Mouse (Mus musculus) A20 (cell line): Measurements from ENCODE around the gene Aanat.

Experiments
- DNase-seq: peaks from one replicate; pipeline ENCODE4 v3.0.0-alpha.2; 2011; ENCODE audit warnings: low read depth, low spot score

The Aanat gene

GRCm38 (mm10) chr11:116574486-116574885 is 11.7 kb upstream of the Aanat start:
- no peak for DNase-seq

DNA sequence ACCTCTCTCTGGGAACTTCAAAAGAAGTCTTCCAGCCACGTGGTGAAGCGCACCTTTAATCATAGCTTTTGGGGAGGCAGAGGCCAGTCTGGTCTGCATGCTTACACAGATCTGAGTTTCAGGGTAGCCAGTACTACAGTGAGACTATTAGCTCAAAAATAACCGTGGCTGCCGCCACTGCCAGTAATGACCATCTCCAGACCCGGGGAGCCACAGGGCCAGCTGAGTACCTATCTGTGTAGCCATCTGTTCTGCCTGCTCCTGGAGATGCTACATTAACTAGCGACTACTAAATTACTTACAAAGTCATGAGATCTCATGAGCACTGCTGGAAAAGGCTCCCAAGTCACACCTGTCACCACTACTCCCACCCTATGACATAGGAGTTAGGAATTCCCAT is 11.2 kb upstream of the Aanat start:
- DNase-seq: no peak

DNA sequence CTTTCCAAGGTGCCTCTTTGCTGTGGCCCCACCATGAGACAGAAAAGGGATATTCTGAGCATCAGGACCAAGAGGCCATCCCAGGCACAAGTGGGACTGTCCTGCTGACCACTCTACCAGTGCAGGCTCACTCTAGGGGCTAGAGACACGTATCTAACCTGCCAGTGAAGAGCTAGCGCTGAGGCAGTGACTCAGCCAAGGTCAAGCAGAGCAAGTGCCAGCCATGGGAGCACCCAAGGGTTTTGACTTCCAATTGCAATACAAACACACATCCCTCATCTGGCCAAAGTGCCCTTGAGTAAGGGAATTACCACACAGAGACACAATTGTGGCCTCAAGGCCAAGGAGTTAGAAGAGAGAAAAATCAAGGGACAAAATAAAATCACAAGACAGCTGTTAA is 10.8 kb upstream of the Aanat start:
- DNase-seq: no peak

- DNase-seq: no peak
Measured at GRCm38 (mm10) chr11:116579280-116579679, 7.0 kb upstream of the Aanat start.

DNA sequence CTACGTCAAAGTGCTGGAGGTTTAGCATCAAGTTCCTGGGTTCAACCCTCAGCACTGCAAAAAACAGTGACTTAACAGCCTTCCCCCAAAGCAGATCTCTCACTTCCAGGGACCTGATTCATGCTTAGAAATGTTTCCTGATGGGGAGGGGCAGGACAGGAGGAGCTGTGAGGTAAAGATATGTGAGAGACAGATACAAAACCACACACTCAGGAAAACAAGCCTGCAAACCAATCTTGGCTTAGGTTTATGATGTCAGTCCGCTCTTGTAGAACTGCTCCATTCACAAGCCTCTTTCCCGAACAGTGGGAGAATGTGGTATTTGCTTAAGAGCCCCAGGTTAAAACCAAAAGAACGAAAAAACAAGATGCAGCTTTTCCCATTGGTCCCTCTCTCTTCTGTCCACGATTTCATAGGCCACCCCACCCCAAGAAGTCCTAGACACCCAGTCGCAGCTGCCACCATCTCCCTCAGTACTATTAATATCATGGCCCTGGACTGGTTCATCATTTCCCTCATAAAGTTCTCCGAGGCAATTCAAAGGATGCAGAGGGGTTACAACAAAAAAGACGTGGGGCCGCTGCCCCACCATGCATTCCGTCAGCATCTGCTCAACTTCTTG is 6.1 kb upstream of the Aanat start:
- DNase-seq: no peak

DNA sequence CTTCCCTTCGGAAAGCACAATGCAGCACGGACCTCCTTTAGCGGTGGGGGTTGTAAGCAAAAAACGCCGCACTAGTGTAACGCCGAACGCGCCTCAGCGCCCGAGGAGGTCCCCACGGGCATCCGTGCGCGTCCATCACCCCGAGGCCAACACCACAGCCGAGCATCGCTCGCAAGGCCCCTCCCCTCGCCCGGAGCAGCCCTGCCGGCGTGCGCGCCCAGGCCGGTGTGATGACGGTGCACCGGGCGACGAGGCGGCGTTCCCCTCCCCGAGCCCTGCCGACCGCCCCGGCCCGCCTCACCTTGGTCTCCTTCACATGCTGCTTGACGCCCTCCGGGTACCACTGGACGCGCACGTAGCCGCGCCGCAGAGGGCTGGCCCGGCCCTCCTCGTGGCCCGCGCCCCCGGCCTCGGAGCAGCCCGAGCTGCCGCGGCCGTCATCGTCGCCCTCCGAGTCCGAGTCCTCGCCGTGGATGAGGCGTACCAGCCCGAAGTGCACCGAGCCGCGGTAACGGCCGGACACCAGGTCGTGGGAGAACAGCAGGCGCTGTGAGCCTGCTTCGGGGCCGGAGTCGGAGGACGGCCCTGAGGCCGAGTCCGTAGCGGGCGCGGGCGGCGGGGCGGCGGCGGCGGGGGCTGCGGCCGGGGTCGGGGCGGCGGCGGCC is 5.4 kb upstream of the Aanat start:
- peak; percentile 77 for DNase-seq

GRCm38 (mm10) chr11:116581376-116581814 is 4.8 kb upstream of the Aanat start, which contains the start of gene Ube2o:
Ube2o (minus strand) TSS chr11:116581447.
- peak; percentile 94 for DNase-seq

DNA sequence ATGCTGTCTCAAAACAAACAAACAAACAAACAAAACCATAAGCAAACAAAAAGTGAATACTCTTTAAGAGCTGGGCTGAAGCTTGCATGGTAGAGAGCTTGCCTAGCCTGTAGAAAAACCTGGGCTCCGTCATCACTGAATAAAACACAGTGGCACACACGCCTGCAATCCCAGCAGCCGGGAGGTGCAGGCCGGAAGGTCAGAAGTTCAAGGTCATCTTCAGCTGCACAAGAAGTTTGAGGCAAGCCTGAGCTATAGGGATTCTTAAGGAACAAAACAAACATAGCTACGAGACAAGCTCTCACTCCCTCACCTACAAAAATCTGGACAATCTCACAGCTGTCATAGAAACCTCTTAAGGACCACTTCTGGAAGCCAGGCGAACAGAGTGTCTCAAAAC is 550 bp upstream of the Aanat start:
- DNase-seq: no peak

DNA sequence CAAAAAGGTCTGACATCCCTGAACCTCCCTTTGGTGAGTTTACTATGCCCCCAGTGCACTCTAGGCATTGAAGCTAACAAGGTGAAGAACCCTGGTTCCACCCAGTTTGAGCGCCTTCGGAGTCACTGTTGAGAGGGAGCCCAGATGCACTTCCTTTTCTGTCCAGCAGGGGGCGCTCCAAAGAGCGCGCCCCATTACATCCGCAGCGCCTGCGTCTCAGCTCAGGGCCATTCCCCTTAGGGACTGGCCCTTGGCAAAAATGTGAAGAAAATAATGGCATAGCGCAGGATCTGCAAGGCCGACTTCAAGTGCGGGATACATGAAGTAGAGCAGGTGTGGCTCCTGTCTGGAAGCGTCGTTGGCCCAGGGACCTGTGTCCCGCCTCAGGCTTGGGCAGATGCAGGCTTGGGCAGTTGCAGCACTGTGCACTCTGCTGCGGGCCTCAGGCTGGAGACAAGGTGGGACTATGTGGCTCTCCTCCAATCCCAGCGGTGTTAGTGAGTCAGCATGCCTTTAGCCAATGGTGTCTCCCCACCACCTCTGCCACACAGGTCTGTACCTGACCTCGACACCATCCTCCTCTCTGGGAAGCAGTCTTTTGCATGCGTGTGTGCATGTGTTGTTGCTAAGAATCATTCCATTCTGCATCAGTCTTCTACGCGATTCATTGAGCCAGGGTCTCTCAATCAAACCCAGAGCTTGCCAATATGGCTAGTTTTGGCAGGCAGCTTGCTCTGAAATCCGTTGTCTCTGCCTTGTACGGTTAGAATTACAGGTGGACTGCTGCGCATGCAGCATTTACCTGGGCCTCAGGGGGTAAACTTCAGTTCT is 784 bp downstream of the Aanat start:
- peak; percentile 77 for DNase-seq

GRCm38 (mm10) chr11:116589020-116589531 is 2.8 kb downstream of the Aanat start:
- no peak for DNase-seq

DNA sequence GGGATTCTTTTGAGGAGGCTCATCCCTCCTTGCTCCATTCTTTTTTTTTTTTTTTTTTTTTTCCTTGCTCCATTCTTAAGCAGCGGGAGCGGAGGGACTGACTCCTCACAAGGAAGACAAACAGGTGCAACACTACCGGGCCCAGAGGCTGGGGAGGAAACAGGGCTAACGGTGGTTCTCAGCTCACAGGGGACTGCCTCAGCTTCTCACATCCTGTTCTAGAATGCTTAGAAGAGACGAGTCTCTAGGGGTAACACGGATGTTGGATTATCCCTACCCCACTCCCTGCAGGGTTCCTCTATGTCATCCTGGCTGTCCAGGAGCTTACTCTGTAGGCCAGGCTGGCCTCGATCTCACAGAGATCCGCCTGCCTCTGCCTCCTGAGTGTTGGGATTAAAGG is 3.3 kb downstream of the Aanat start:
- DNase-seq: no peak

DNA sequence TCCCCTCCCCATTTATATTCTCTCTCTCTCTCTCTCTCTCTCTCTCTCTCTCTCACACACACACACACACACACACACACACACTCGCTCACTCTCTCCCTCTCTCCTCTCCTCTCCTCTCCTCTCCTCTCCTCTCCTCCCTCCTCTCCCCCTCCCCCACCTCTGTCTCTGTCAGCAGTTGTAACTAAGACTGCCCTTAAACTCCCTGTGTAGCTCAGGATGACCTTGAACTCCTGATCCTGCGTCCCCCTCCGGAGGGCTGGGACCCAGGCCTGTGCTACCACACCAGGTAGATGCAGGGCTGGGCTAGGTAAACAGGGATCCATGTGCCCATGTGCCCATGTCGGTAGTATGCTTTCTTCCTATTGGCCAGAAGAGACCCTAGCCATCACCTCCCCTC is 5.4 kb downstream of the Aanat start:
- no peak for DNase-seq

DNA sequence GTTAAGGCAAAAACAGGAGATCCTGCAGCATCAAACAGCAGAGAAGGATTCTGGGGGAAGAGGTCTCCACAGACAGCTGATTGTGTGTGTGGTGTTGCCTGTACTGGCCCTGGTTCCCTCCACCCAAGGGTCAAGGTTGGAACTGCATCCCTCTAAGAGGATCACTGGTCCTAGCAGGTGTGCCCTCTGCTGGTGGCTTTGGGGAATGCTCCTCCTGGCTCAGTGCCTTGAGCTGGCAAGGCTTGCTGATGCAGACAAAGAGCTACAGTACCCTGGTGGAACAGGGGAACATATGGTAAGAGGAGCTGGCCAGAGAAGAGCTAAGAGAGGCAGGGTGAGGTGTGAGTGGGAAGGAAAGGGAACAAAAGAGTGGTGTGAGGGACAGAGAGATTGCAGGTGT is 6.2 kb downstream of the Aanat start:
- peak; percentile 88 for DNase-seq

DNA sequence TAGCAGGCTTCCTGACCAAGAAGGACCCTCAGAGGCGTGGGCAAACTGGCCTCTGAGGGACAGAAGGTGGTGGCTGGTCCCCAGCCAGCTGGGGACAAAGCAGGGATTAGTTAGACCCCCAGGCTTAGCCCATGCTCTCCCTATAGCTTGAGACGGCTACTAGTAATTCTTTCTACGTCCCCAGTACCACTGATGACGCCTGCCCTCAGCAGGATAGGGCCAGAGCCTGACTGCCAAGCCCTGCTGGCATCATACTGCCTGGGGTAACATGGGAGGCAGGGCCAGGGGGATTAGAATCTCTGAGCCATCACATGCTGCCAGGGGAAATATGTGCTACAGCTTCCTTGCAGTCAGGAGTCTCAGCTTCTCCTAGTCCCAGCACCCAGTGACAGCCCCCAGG is 7.1 kb downstream of the Aanat start:
- no peak for DNase-seq

GRCm38 (mm10) chr11:116596766-116597165 is 10.5 kb downstream of the Aanat start:
- DNase-seq: no peak

DNA sequence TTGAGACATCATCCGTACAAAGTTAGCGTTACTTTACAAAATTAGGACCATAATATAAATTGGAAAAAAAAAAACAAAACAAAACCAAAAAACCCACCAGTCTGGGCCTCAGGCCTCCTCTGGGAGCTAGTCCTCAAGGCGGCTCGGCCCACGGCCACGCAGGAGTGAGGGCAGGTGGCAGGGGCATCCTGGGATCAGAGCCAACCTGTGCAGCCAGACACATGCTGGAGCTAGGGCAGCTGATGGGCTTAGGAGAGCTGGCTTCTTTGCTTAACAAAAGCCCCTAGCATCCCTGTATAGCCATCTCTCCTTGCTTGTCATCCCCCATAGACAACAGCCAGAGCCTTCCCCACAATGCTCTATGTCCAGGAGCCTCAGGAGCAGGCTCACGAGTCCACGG is 12.0 kb downstream of the Aanat start:
- DNase-seq: no peak

DNA sequence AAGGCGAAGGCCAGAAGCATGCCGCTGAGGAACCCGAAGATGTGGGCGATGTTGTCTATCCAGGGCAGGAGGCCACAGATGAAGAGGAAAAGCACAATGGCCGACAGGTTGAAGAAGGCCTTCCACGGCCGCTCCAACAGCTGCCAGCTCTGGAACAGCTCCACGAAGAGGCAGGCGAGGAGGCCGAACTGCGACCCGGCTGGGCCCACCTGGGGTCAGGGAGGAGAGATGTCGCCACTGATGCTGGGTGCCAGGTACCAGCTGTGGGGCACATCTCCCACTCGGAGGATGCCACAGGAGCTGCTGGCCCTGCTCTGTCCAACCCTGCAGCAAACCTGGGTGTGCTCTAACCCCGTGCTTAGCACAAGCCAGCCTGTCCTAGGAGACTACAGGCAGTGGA is 13.0 kb downstream of the Aanat start:
- no peak for DNase-seq

- no peak for DNase-seq
Measured at GRCm38 (mm10) chr11:116601166-116601565, 14.9 kb downstream of the Aanat start.

- DNase-seq: no peak
Measured at GRCm38 (mm10) chr11:116602043-116602442, 15.8 kb downstream of the Aanat start.

DNA sequence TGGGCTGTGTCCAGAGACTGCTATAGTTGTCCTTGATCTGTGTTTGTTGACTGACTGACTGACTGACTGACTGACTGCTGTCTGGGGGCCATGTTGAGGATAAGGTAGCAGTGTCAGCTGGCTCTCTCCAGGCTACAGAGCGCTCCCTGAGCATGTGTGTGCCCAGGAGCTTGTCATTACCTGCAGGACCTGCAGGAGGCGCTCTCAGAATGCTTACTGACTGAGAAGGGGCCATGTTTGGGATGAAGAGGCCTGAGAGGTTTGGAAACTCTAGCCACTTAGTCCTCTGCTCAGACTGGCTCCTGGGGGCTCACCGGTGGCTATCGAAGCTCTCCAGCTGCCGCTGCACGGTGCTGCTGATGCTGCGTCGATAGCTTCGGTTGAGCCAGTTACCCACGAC is 17.1 kb downstream of the Aanat start:
- DNase-seq: peak; percentile 44

GRCm38 (mm10) chr11:116604097-116604496 is 17.9 kb downstream of the Aanat start:
- DNase-seq: no peak

DNA sequence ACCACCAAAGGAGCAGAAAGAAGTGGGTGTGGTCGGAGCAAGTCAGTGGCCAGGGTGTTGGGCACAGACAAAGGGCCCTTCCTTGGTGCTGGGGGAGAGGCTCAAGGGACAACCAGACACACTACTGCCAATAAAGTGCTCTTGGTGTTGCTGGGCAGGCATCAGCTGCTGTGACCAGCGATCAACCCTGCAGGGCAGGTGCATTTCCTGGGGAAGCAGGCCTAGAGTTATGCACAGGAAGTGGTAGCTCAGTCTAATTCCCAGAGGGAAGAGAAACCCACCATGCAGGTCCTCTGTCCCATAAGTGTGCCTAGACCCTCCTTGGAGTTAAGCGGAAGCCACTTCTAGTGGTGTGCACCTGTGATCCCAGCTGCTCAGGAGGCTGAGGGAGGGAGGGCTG is 21.5 kb downstream of the Aanat start:
- DNase-seq: no peak
